Mouse (Mus musculus) fat pad, adult 2 months (tissue): Measurements from ENCODE around the gene Usp12.
A peak's percentile ranks its signal among the peaks of the same experiment; 100 is the strongest.

Experiments used
- DNase-seq: peaks from one replicate; pipeline ENCODE4 v3.0.0-alpha.2; 2011; ENCODE audit warnings: low read depth, low spot score; ENCODE audit errors: extremely low read depth

Gene Usp12

DNA sequence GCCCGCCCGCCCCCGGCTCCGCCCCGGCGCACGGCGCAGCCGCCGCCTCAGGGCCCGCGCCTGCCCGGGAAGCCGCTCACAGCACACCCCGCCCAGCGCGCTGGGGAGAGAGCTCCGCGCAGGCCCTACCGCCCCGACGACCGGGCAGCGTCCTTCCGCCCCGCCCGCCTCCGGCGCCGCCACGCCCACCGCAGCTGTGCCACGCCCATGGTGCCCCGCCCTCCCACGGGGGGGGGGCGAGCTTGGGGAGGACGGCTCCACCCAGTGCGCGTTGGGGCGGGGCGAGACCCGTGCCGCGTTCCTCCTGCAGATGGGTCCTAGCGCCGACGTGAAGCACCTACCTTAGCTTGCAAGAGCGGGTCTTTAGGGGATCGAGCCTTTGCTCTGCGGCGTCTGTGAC lies at the start of gene Usp12:
TSS of gene Usp12 (minus strand) at position 154 of the 400 bp plus-strand sequence.
- DNase-seq, result no peak

DNA sequence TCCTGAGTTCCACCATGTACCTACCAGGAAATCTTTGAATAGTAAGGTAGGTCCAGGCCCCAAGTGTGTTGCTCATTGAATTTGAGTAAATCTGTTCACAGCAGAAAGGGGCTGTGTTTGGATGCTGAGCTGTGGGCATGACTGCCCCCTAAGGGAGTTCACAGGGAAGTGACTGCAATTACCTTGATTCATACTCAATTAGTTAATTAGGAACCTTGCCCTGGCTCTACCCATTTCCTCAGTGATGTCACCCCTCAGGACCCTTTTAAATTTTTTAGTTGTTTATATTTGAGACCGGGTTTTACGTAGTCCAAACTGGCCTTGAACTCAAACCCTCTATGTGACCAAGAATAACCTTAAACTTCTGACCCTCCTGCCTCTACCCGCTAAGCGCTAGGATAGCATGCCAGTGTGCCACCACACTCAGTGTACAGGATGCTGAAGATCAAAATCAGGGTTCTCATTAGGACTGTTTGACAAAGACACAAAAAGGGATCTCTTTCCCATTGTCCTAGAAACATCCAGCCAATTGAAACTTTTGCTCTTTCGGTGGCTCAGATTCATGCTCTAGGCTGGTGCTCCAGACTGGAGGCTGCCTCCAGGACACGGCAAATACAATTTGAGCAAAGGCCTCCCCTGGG lies 49.6 kb upstream of the Usp12 start:
- DNase-seq, result no peak

DNA sequence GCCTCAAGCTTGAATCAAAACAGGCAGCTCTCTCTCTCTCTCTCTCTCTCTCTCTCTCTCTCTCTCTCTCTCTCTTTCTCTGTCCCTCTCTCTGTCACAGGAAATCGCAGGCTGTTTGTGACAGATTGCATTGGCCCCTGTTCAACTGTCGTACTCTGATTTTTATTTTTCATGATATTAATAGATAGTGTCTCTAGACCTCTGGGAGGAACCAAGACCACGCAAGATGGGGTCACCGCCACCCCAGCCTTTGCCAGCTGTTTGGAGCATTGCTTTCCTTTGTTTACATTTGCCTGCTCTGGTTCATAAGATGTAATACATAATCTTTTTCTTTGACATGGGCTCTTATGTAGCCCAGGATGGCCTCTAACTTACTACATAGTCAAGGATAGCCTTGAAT lies 47.2 kb upstream of the Usp12 start:
- DNase-seq, result no peak

DNA sequence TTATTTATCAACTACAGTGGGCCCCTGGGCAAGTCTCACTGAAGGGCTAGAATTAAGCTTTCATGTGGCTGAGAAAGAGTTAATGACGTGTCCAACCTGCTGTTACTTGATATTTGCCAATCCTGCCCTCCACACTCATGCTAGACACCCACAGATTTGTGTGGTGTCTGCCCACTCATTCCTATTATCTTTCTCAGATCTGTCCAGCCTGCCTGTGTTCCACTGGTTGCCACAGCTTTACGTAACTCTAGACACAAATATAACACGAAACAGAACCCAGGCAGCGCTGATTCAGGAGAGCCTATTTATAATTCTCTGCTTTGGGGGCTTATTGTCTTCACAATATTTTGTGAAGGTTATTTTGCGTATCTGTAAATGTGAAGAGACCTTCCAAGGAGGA lies 46.5 kb upstream of the Usp12 start:
- DNase-seq, result peak; percentile 40

DNA sequence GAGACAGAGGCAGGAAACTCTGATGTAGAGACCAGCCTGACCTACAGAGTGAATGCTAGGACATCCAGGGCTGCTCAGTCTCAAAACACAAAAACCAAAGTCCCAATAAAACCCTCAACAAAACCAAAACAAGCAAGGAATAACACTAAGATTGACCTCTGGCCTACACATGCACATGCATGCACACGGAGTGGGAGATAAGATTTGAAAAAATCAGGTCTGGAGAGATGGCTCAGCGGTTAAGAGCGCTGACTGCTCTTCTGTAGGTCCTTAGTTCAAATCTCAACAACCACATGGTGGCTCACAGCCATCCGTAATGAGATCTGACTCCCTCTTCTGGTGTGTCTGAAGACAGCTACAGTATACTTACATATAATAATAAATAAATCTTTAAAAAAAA lies 45.6 kb upstream of the Usp12 start:
- DNase-seq, result no peak

DNA sequence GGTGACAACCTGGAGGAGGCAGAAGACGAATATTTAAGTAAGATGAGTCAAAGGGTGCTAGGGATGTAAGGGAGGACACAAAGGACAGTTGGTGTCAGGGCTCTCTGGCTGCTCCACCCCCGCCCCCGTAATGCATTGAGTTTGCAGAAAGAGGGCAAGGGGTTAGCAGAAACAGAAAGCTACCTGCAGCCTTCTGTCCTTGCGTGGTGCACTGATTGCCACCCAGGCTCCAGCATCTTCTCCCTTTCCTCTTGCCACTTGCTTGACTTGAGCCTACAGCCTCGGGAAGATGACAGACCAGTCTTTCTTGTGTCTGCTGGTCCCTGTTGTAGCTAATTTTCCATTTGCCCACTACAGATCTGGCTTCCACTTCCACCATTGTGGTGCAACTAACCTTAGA lies 45.0 kb upstream of the Usp12 start:
- no peak for DNase-seq

DNA sequence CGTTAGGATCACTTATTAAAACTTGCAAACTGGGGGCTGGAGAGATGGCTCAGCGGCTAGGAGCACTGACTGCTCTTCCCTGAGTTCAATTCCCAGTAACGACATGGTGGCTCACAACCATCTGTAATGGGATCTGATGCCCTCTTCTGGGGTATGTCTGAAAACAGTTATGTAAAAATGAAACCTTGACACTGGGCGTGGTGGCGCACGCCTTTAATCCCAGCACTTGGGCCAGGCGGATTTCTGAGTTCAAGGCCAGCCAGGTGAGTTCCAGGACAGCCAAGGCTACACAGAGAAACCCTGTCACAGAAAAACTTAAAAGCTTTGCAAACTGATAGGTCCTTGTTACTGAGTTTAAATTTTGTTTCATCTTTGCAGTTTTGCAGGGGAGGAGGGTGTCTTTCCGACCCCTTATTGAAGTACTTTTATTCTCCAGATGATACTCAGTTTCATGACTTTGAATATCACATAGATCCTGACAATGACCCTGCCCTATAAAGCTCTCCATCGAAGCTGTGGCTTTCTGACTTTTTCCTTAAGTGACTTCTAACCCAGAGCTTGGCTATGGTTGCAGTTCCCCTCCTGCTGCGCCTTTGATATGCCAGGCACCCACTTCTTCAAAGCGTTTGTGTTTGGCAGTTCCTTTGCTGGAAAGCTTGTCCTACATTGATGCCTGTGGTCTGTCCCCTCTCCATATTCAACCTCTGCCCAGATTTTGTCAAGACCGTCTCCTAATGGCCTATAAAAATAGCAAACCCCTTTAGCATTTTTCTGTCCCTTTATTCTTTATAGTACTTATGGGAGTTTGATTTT lies 44.2 kb upstream of the Usp12 start:
- DNase-seq, result no peak

DNA sequence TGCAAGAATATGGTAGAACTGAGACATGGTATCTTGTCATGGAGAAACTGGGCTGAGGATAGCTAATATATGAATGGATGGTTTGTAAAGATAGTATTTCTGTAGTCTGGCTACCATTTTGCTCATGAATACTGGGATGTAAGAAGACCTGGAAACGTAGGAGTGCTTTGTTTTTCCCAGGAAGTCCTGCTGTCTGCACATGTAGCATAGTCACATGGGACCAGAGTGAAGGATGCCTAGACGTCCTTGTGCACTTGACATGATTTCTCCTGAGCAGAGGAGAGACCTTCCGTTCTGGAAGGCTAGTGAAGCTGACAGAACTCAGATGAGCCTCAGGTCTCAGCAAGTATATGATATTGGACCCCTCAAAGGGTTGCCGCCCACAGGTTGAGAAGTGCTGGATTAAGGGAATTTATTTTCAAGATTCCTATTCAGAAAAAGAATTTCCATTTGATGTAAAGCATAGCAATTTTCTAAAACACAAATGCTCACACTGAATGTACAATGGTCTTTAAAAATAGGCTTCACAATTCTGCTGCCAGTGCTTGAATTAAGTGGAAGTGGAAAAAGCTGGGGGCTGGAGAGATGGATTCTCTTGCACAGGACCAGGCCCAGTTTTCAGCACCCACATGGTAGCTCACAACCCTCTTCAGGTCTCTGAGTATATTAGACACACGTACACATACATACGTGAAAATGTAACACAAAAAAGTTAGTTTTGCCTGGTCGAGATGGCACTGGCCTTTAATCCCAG lies 43.3 kb upstream of the Usp12 start:
- no peak for DNase-seq

DNA sequence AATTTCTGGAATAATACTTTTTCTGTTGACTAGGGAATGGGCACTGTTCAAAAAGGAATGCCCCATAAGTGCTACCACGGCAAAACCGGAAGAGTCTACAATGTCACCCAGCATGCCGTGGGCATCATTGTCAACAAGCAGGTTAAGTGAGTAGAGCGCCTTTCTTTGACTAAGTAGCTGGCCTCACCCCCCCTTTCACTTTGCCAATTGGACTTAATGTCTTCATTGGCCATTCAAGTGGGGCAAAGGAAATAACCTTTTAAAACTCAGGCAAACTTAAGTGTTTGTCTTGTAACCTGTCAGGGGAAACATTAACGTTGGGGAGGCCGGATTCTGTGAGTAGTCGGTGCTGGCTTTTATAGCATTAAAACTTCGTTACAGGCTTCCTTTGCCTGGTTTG lies 40.2 kb upstream of the Usp12 start:
- DNase-seq, result no peak

DNA sequence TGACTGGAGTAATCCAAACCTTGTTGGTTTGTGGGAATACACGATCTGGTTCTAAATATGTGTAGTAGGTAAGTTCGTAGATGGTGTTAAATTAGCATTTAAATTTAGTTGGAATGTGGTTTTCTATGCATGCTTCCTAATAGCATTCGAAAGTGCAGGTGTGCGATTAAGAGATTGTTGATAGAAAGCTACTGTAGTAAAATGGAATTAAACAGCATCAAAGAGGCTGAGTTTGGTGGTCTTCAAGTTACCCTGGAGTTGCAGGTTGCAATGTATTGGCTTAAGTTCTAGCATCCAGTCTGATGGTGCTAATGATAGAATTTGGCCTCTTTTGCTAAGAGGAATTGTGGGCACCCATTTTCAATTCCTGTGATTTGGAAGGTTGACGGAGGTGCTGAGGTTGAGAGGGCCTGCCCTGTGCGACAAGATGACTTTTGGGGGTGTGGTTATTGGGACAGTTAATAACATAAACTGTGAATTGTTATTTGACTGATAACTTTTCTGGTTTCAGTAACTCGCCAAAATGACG lies 38.9 kb upstream of the Usp12 start:
- DNase-seq, result no peak

DNA sequence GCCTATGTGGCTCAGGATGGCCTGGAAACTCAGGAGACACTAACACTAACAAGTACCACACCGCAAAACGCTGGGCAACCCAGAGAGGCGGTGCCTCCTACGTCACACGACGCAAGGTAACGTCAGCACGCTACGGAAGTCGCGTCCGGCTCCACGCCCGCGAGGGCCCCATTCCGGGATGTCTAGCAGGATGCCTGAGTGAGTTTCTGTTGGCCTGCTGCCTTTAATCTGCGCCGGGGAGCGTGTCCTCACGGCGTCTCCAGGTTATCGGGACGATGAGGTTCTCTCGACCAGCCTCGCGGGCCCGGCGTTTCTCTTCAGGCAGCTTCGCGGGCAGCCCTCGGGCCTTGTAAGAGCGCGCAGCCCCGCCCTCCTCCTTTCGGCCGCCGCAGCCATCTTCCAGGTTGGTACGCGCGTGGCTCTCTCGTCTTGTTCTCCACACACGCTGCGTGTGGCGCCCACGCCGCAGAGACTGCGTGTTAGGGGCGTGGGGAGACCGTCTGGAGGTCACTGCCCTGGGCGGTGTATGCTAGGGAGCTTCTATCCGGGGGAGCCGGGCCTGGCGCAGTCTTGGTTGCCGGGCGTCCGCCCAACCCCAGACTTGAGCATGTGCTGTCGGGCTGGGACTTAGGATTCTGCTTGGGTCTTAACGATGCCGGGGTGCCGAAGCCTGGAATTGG lies 38.1 kb upstream of the Usp12 start, which contains the start of gene Rpl21:
TSS of gene Rpl21 (plus strand) at position 122 of the 680 bp plus-strand sequence.
- DNase-seq, result peak; percentile 55

DNA sequence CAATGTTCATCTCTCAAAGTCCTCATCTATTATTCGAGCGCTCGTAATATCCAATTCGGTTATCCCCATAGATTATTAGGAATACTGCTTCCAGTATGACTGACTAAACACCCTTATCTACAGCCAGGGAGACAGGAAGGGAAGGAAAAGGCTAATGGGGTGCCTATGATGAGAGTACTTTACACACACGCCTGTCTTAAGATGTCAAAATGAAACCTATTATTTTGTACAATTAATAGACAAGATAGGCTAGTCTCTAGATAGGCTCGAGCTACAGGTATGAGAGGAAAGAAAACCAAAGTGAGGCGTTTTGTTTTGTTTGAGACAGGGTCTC lies 37.6 kb upstream of the Usp12 start:
- no peak for DNase-seq

DNA sequence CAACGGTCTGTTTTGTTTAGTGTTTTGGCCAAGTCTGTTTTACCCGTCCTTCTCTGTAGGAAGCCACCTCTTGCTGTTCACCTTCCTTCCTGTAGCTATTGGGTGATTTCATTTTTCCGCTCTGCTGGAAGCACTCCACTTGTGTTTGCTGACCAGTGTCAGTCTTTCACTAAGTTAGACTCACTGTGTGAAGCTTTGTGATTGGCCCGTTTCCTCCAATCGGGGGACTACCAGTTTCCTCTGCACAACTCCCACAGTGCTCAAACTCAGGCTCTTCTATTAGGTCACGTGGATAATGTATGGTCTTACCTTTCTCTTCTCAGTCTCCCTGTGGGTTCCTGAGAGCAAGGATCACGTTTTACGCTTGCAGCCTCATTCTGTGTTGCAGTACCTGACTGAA lies 34.7 kb upstream of the Usp12 start:
- no peak for DNase-seq

DNA sequence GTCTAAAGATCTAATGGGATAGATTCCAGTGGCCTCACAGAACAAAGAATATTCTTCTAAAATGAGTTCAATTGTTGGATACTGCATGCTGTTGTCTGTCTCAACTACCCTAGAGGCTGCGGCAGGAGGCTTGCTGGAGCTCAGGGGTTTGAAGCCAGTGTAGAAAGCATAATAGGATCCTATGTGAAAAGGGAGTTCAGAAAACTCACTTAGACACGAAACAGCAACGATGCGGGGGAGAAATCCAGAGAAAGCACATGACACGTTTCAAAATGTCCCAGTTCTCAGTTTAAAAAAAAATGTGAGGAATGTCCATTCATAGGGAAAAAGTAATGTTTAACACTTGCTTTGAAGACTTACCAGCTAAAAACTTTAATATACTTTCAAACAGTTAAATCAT lies 28.2 kb upstream of the Usp12 start:
- no peak for DNase-seq

DNA sequence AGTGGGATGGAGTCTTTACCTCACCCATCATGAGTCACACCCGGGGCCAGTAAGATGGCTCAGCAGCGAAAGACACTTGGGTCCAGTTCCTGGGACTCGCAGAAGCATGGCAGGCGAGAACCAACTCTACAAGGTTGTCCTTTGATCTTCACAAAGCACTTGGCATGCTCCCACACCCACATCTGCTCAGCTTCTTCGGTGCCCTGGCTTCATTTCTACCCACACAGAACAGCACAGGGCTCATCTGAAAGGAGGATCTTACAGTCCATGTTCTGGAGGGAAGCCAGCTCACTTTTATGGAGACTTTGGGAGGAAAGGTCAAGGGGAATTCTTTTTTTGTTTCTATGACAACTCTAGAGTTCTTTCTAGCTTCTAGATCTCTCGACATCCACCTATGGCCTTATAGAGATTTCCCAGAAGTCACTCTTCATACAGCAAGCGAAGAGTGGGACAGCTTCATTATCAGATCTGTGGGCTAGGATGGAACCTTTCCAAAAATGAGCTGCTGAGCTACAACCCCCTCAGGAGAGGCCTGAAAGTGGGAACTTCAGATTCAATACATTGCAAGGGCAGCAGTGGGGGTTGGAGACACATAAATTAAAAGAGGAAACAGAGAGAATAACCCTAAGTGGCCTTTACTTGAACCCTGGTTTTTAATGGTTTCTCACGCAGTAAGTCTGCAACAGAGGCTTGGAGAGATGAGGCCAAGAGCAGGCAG lies 24.3 kb upstream of the Usp12 start:
- no peak for DNase-seq

DNA sequence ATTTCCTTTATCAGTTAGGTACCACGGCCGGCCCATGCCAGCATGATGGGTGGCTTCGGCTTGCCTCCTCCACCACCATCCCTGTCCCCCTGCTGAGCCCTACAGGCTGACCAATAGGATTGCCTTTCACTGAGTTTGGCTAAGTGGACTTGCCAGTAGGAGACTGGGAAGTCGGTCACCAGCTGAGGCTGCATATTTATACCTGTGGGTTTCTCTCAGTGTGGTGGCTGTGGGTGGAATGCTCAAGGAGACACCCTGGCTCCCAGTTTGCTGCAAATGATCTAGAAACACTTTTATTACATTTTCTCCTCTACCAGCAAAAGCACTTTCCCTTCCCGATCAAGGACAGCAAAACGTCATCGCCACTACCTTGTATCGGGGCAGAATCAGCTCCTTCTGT lies 22.8 kb upstream of the Usp12 start:
- DNase-seq, result no peak

DNA sequence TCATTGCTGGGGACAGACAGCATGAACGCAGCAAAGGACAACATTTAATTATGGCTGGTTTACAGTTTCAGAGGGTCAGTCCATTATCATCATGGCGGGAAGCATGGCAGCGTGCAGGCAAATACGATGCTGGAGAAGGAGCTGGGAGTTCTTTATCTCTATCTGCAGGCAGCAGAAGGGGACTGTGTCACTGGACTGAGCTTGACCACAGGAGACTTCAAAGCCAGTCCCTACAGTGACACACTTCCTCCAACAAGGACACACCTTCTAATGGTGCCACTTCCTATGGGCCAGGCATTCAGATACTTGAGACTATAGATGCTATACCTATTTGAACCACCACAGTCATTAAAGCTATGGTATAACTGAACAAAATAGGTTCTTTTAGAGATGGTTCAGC lies 20.6 kb upstream of the Usp12 start:
- DNase-seq, result no peak

DNA sequence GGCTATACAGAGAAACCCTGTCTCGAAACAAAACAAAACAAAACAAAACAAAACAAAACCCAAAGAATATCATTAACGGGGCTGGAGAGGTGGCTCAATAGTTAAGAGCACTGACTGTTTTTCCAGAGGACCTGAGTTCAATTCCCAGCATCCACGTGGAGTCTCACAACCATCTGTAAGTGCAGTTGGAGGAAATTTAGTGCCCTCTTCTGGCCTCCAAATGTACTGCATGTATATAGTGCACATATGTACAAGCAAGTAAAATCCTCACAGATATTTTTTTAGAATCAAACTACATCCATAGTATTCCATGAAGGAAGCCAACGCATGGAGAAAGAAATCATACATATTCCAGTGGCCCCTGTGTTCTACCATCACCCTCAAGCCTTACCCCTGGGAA lies 18.6 kb upstream of the Usp12 start:
- no peak for DNase-seq

DNA sequence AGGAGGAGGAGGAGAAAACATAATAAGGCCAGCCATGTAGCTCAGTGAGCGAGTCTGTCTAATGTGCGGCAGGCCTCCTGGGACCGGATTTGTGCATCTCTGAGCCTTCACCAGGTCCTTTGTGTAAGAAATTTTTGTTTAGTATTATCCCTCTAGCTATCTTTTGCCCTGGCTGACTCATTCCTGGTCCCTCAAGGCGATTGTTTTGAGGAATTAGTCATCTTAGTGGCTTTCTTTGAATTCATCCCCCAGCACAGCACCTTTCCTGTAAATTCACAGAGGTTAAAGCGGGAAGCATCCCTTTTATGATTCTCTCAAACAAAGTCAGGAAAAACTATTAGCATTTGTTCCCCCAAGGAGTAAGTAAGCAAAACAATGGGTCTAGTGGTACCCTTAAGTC lies 18.1 kb upstream of the Usp12 start:
- DNase-seq, result no peak

DNA sequence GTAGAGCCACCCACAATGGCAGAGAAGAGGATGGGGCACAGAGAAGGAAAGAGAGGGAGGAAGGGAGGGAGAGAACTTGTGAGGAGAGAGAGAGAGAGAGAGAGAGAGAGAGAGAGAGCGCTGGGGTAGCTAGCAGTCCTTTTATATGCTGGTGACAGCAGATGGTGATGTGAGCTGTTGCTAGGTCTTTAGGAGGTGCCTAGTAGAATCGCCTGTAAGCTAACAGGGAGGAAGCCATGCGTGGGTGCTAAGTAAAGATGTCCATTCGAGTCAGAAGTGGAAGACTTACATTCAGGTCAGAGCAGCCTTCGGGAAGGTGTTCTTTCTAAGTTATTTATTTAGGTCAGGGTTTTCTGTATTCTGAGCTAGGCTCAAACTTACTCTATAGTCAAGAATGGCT lies 15.1 kb upstream of the Usp12 start:
- DNase-seq, result no peak

DNA sequence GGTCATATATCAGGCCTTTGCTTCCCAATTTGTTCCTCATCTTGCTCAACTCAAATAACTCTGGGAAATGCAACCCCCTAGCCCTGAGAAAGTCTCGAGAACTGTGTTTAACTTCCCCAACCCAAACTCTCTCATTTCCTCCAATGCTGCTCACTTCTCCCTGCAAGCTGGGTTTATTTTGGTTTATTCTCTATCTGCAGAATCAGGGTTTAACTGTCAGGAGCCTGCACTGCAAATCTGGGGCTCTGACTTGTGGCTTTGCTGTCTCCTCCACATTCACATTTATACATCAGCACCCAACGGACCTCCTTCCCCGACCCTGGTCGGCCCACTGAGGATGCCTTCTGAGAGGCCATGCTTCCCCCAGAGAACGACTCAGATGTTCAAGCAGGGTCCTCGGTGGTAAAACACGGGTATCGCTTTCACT lies 11.2 kb upstream of the Usp12 start:
- DNase-seq, result no peak
